Mouse (Mus musculus): Measurements from ENCODE around the gene Gm28553. TPM values are rescaled to one million over a fixed set of nuclear protein-coding genes. Genes with fewer than 3 reads are reported as not detected.
"Not testable (repeated sequence)": the region's sequence is repeated elsewhere in the genome, so short reads cannot be mapped to it uniquely, and the experiment has no call there.

The Gm28553 gene
- not detected in 2 replicates for polyA plus RNA-seq (2012; rRNA removed)

DNA sequence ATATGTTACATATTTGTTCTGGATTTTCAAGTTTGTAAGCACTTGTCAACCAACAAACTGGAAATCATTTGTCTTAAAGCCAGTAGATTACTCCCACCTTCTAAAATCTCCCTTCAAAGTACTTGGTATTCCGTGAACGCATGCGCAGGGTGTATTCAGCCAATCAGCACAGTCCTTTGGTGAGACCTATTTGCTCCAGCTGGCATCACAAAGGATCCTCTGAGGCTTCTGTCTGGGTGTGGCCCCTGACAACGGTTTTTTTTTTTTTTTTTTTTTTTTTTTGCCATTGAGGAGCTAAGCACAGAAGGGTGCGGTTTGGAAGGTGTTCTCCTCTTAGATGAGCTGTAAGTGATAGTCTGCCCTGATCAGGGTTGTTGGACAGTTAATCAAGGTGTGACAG, at the start of gene Gm28553:
Gene Gm28553, plus strand, starts transcription at position 301 of the 400 bp plus-strand sequence.
- DNase-seq (ENCODE audit: low read depth): not testable (repeated sequence)
